ENCODE assay signal across 21 mouse cellular contexts in the genomic region with DNA sequence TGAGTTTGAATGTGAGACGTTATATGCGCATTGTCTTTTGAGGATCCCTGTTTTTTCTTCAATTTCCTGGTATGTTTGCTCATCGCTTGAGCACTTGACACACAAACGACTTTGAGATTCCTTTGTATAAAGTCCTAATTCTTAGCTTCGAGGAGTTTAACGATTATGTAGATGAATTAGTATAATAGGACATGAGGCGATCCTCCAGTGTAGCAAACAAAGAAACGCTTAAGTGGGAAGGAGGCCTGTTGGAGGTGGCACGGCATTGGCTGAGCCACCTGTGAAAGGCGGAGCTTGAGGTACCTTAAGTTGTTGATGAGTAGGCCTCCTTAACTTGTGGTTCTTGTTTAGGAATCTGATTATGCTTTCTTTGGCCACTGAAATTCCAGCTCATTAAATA.
DNase-seq lines count a peak whose midpoint lies in the region; ATAC-seq and TF ChIP-seq lines count a peak whose summit lies in the region.
"Had no signal": no experiment of that assay in that cellular context is flagged by ENCODE, and none has a peak within 500 bp of the region (broad histone marks: within the 10 kb centered on the region; RNA-seq: fewer than 3 reads in every experiment).

No protein-coding gene starts in this region.

- peak overlapping the region; percentile 76; the same call in 1 of the 2 replicates for H3K4me3 ChIP-seq in heart, embryonic 13.5 days
- no peak overlapping the region for H3K4me3 ChIP-seq in midbrain, embryonic 11.5 days (ENCODE audit: low read depth, low read length)
- no peak overlapping the region for H3K4me3 ChIP-seq in midbrain, postnatal 0 days (ENCODE audit: low read depth, low read length)
- H3K4me3 ChIP-seq in ES-Bruce4 (ENCODE audit: low read depth, low read length) = peak overlapping the region; percentile 80
- H3K4me3 ChIP-seq: neural tube, embryonic 12.5 days had no signal

- WGBS in heart, embryonic 13.5 days = 26% methylated on average over 10 of the region's 10 CpGs
- 9% methylated on average over 10 of the region's 10 CpGs for WGBS in midbrain, embryonic 11.5 days
- WGBS in midbrain, postnatal 0 days = 11% methylated on average over 10 of the region's 10 CpGs

- peak overlapping the region; percentile 82; the same call in 1 of the 2 replicates for H3K4me2 ChIP-seq in heart, embryonic 13.5 days
- H3K4me2 ChIP-seq in midbrain, embryonic 11.5 days = no peak overlapping the region
- no peak overlapping the region for H3K4me2 ChIP-seq in midbrain, postnatal 0 days (ENCODE audit: low read depth, low read length, poor library complexity, severe bottlenecking)

- peaks cover 22% of the 10 kb centered on the region for H3K4me1 ChIP-seq in heart, embryonic 13.5 days
- peaks cover 10% of the 10 kb centered on the region for H3K4me1 ChIP-seq in midbrain, embryonic 11.5 days (ENCODE audit: control insufficient read depth, insufficient read depth, low read length)
- peaks cover 7% of the 10 kb centered on the region for H3K4me1 ChIP-seq in midbrain, postnatal 0 days (ENCODE audit: insufficient read depth, low read length)
- peaks cover 2% of the 10 kb centered on the region for H3K4me1 ChIP-seq in ES-Bruce4 (ENCODE audit: control insufficient read depth, insufficient read depth, low read length)

- no peak for TF ChIP-seq EP300 in ES-Bruce4 (IDR thresholded peaks at IDR 0.05; ENCODE audit: insufficient read depth, low read depth, low read length)

- no peak for TF ChIP-seq POLR2A in ES-Bruce4 (IDR thresholded peaks at IDR 0.05; ENCODE audit: insufficient read depth, low read length)

- H3K9me3 ChIP-seq in heart, embryonic 13.5 days = no peaks in the 10 kb centered on the region
- H3K9me3 ChIP-seq in midbrain, embryonic 11.5 days (ENCODE audit: control insufficient read depth, low read length) = no peaks in the 10 kb centered on the region
- no peaks in the 10 kb centered on the region for H3K9me3 ChIP-seq in midbrain, postnatal 0 days (ENCODE audit: low read length)
- no peaks in the 10 kb centered on the region for H3K9me3 ChIP-seq in ES-Bruce4 (replicated peaks; ENCODE audit: control insufficient read depth, insufficient read depth, low read length, poor library complexity, severe bottlenecking)
- H3K9me3 ChIP-seq: forebrain, embryonic 10.5 days; limb, embryonic 12.5 days; midbrain, embryonic 12.5 days; neural tube, embryonic 12.5 days had no signal

- peaks cover 16% of the 10 kb centered on the region for H3K27me3 ChIP-seq in heart, embryonic 13.5 days (replicated peaks)
- peaks cover 28% of the 10 kb centered on the region for H3K27me3 ChIP-seq in midbrain, embryonic 11.5 days (ENCODE audit: control insufficient read depth, insufficient read depth, low read length)
- H3K27me3 ChIP-seq in midbrain, postnatal 0 days (ENCODE audit: insufficient read depth, low read length) = peaks cover 8% of the 10 kb centered on the region; the same call in 1 of the 2 replicates
- H3K27me3 ChIP-seq in ES-Bruce4 (ENCODE audit: control insufficient read depth, insufficient read depth, low read length, poor library complexity, severe bottlenecking) = no peaks in the 10 kb centered on the region

- no peak for TF ChIP-seq CTCF in midbrain, postnatal 0 days (IDR thresholded peaks at IDR 0.05)
- no peak for TF ChIP-seq CTCF in ES-Bruce4 (IDR thresholded peaks at IDR 0.05; ENCODE audit: low read depth, low read length)

- DNase-seq in heart, postnatal 4 days = no peak
- peak; percentile 85 for DNase-seq in midbrain, embryonic 11.5 days (ENCODE audit: low spot score, missing footprints)
- DNase-seq in midbrain, postnatal 0 days (ENCODE audit: low spot score) = no peak
- DNase-seq in R1 (ENCODE audit: low read depth, low spot score) = peak; percentile 92
- no peak for DNase-seq in layer of hippocampus, postnatal 10 days (ENCODE audit: low spot score in 2 of 2)
- DNase-seq: adrenal gland, postnatal 14 days; cerebellum, adult 9-10 months; gastrocnemius, postnatal 36 days; kidney, postnatal 25 days; thymus, adult 18-20 months had no signal

- no peaks in the 10 kb centered on the region for H3K36me3 ChIP-seq in heart, embryonic 13.5 days
- no peaks in the 10 kb centered on the region for H3K36me3 ChIP-seq in midbrain, embryonic 11.5 days (ENCODE audit: control insufficient read depth, insufficient read depth, low read length)
- no peaks in the 10 kb centered on the region for H3K36me3 ChIP-seq in midbrain, postnatal 0 days (ENCODE audit: insufficient read depth, low read length)
- no peaks in the 10 kb centered on the region for H3K36me3 ChIP-seq in ES-Bruce4 (ENCODE audit: control insufficient read depth, insufficient read depth, low read length, poor library complexity, severe bottlenecking)
- H3K36me3 ChIP-seq: forebrain, embryonic 10.5 days; limb, embryonic 12.5 days; midbrain, embryonic 12.5 days; neural tube, embryonic 12.5 days had no signal

- H3K9ac ChIP-seq in heart, embryonic 13.5 days = no peak overlapping the region
- H3K9ac ChIP-seq in midbrain, embryonic 11.5 days (ENCODE audit: low read length) = no peak overlapping the region
- H3K9ac ChIP-seq in midbrain, postnatal 0 days (replicated peaks; ENCODE audit: low read length, poor library complexity, severe bottlenecking) = no peak overlapping the region
- H3K9ac ChIP-seq in ES-Bruce4 (ENCODE audit: low read depth, poor library complexity, severe bottlenecking) = peak overlapping the region; percentile 98
- H3K9ac ChIP-seq: limb, embryonic 12.5 days; midbrain, embryonic 12.5 days; neural tube, embryonic 12.5 days had no signal

- no peak for ATAC-seq in heart, embryonic 13.5 days (ENCODE audit: extremely low read depth, insufficient number of reproducible peaks, low FRiP score, low TSS enrichment)
- no peak for ATAC-seq in midbrain, embryonic 11.5 days (ENCODE audit: low FRiP score)
- no peak for ATAC-seq in midbrain, postnatal 0 days (ENCODE audit: low FRiP score)
- ATAC-seq in megakaryocyte progenitor cell, adult 5-6 weeks (replicated peaks; ENCODE audit: poor library complexity) = no peak
- ATAC-seq: hindbrain, postnatal 0 days; intestine, embryonic 16.5 days; lung, postnatal 0 days had no signal

- H3K27ac ChIP-seq in heart, embryonic 13.5 days (replicated peaks) = no peak overlapping the region
- H3K27ac ChIP-seq in midbrain, embryonic 11.5 days (ENCODE audit: low read depth, low read length) = no peak overlapping the region
- no peak overlapping the region for H3K27ac ChIP-seq in midbrain, postnatal 0 days (ENCODE audit: low read depth, low read length)
- H3K27ac ChIP-seq in ES-Bruce4 (ENCODE audit: insufficient read depth, low read length) = peak overlapping the region; percentile 100
- H3K27ac ChIP-seq: forebrain, embryonic 10.5 days; hindbrain, postnatal 0 days; limb, embryonic 12.5 days; macrophage; midbrain, embryonic 12.5 days; neural tube, embryonic 12.5 days had no signal

Comparison
In these comparisons a context has a peak if more than half of its experiments do, and no peak if none do; other contexts are left out.
1. DNase-seq: peak in midbrain, embryonic 11.5 days (single experiment) and R1 (single experiment); none in heart, postnatal 4 days (single experiment), midbrain, postnatal 0 days (single experiment) and layer of hippocampus, postnatal 10 days (0 of 2).
2. H3K4me3 ChIP-seq: peak in heart, embryonic 13.5 days (single experiment) and ES-Bruce4 (single experiment); none in midbrain, embryonic 11.5 days (single experiment) and midbrain, postnatal 0 days (single experiment).